Comparison of ENCODE assay signal across 10 mouse cellular contexts in the genomic region with DNA sequence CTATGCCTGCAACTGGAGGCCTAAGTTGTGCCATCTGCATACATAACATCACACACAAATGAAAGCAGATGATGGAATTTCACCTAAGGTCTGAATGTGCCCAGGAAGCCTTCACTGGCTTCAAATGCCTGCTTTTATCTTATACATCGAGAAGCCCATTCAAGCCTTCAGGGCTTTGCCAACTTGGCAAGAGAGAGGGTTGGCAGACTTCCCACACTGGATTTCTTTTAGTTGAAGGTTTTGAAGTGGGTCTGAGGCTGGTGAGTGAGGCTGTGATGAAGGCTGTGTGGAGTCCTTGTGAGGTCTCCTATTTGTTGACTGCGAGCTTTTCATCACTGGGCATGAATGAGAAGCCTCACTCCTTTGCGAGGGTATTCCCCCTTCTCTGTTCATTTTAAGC.
DNase-seq lines count a peak whose midpoint lies in the region; ATAC-seq and TF ChIP-seq lines count a peak whose summit lies in the region.
"Had no signal": no experiment of that assay in that cellular context is flagged by ENCODE, and none has a peak within 500 bp of the region (broad histone marks: within the 10 kb centered on the region; RNA-seq: fewer than 3 reads in every experiment).

No protein-coding gene starts in this region.

- WGBS in embryonic facial prominence, embryonic 13.5 days: 15% methylated on average over 3 of the region's 3 CpGs
- 64% methylated on average over 3 of the region's 3 CpGs for WGBS in embryonic facial prominence, embryonic 10.5 days
- 67% methylated on average over 3 of the region's 3 CpGs for WGBS in kidney, postnatal 0 days
- WGBS in lung, embryonic 16.5 days: 18% methylated on average over 3 of the region's 3 CpGs
- 43% methylated on average over 3 of the region's 3 CpGs for WGBS in stomach, postnatal 0 days

- no peak for TF ChIP-seq CTCF in kidney, postnatal 0 days (IDR thresholded peaks at IDR 0.05; ENCODE audit: low read depth)
- no peak for TF ChIP-seq CTCF in stomach, postnatal 0 days (IDR thresholded peaks at IDR 0.05; ENCODE audit: low read depth)

- H3K4me2 ChIP-seq in embryonic facial prominence, embryonic 13.5 days: 0 out of 2 replicates have a peak overlapping the region, but pooled peaks have one; percentile 14
- H3K4me2 ChIP-seq in kidney, postnatal 0 days (ENCODE audit: low read length): no peak overlapping the region
- H3K4me2 ChIP-seq in lung, embryonic 16.5 days (ENCODE audit: low read depth, low read length): no peak overlapping the region
- no peak overlapping the region for H3K4me2 ChIP-seq in stomach, postnatal 0 days (replicated peaks; ENCODE audit: low read depth)
- H3K4me2 ChIP-seq: limb, embryonic 13.5 days; stomach, embryonic 15.5 days had no signal

- no peak overlapping the region for H3K9ac ChIP-seq in embryonic facial prominence, embryonic 13.5 days
- H3K9ac ChIP-seq in kidney, postnatal 0 days (ENCODE audit: low read depth, low read length): no peak overlapping the region
- H3K9ac ChIP-seq in lung, embryonic 16.5 days (ENCODE audit: low read length): no peak overlapping the region
- no peak overlapping the region for H3K9ac ChIP-seq in stomach, postnatal 0 days (ENCODE audit: low read length)
- H3K9ac ChIP-seq: limb, embryonic 13.5 days; stomach, embryonic 15.5 days had no signal

- DNase-seq in embryonic facial prominence, embryonic 10.5 days (ENCODE audit: low spot score): no peak
- DNase-seq in Muller cell, postnatal 12 days (ENCODE audit: inconsistent ontology term): peak; percentile 66
- peak; percentile 63 to 71 for DNase-seq in cerebellum, postnatal 36 days
- DNase-seq in kidney, postnatal 0 days (ENCODE audit: low spot score): peak; percentile 8
- DNase-seq in stomach, postnatal 0 days (ENCODE audit: low spot score): peak; percentile 41

- H3K9me3 ChIP-seq in embryonic facial prominence, embryonic 13.5 days: no peaks in the 10 kb centered on the region
- H3K9me3 ChIP-seq in embryonic facial prominence, embryonic 10.5 days: no peaks in the 10 kb centered on the region
- no peaks in the 10 kb centered on the region for H3K9me3 ChIP-seq in kidney, postnatal 0 days (replicated peaks; ENCODE audit: low read length)
- no peaks in the 10 kb centered on the region for H3K9me3 ChIP-seq in lung, embryonic 16.5 days (ENCODE audit: control insufficient read depth, low read length)
- H3K9me3 ChIP-seq in stomach, postnatal 0 days (ENCODE audit: control insufficient read depth, low read length): no peaks in the 10 kb centered on the region
- H3K9me3 ChIP-seq: limb, embryonic 13.5 days; stomach, embryonic 15.5 days had no signal

- peak overlapping the region; percentile 57; the same call in 1 of the 2 replicates for H3K27ac ChIP-seq in embryonic facial prominence, embryonic 13.5 days
- no peak overlapping the region for H3K27ac ChIP-seq in embryonic facial prominence, embryonic 10.5 days (replicated peaks)
- H3K27ac ChIP-seq in kidney, postnatal 0 days: no peak overlapping the region
- H3K27ac ChIP-seq in lung, embryonic 16.5 days (ENCODE audit: low read length): no peak overlapping the region
- no peak overlapping the region for H3K27ac ChIP-seq in stomach, postnatal 0 days (replicated peaks)
- H3K27ac ChIP-seq: limb, embryonic 13.5 days; stomach, embryonic 15.5 days had no signal

- H3K36me3 ChIP-seq in embryonic facial prominence, embryonic 13.5 days: no peaks in the 10 kb centered on the region
- H3K36me3 ChIP-seq in embryonic facial prominence, embryonic 10.5 days (replicated peaks): no peaks in the 10 kb centered on the region
- H3K36me3 ChIP-seq in kidney, postnatal 0 days (ENCODE audit: insufficient read depth, low read length): no peaks in the 10 kb centered on the region
- no peaks in the 10 kb centered on the region for H3K36me3 ChIP-seq in lung, embryonic 16.5 days (ENCODE audit: control insufficient read depth, insufficient read depth, low read length)
- no peaks in the 10 kb centered on the region for H3K36me3 ChIP-seq in stomach, postnatal 0 days (ENCODE audit: control insufficient read depth, insufficient read depth, low read length)
- H3K36me3 ChIP-seq: limb, embryonic 13.5 days; stomach, embryonic 15.5 days had no signal

- TF ChIP-seq EP300 in stomach, postnatal 0 days (optimal IDR thresholded peaks at IDR 0.05): no peak

- 0 out of 2 replicates have a peak, but pooled peaks have one; percentile 52 for ATAC-seq in embryonic facial prominence, embryonic 13.5 days (ENCODE audit: insufficient number of reproducible peaks, insufficient read depth, low FRiP score, low TSS enrichment, low read depth)
- no peak for ATAC-seq in kidney, postnatal 0 days (replicated peaks; ENCODE audit: low FRiP score, low read depth)
- peak; percentile 84 for ATAC-seq in lung, embryonic 16.5 days (ENCODE audit: low read depth)
- no peak for ATAC-seq in stomach, postnatal 0 days (ENCODE audit: low FRiP score, low TSS enrichment)
- ATAC-seq in megakaryocyte-erythroid progenitor cell, adult 5-6 weeks (replicated peaks; ENCODE audit: low FRiP score, low TSS enrichment, poor library complexity, severe bottlenecking): no peak

- H3K27me3 ChIP-seq in embryonic facial prominence, embryonic 13.5 days: no peaks in the 10 kb centered on the region
- no peaks in the 10 kb centered on the region for H3K27me3 ChIP-seq in embryonic facial prominence, embryonic 10.5 days (replicated peaks; ENCODE audit: low read depth, poor library complexity, severe bottlenecking)
- no peaks in the 10 kb centered on the region for H3K27me3 ChIP-seq in kidney, postnatal 0 days (ENCODE audit: insufficient read depth, low read length)
- H3K27me3 ChIP-seq in lung, embryonic 16.5 days (ENCODE audit: control insufficient read depth, insufficient read depth, low read depth, low read length): no peaks in the 10 kb centered on the region
- H3K27me3 ChIP-seq in stomach, postnatal 0 days (ENCODE audit: control insufficient read depth, insufficient read depth, low read length): no peaks in the 10 kb centered on the region
- H3K27me3 ChIP-seq: limb, embryonic 13.5 days; stomach, embryonic 15.5 days had no signal

- H3K4me3 ChIP-seq in embryonic facial prominence, embryonic 13.5 days: no peak overlapping the region
- H3K4me3 ChIP-seq in embryonic facial prominence, embryonic 10.5 days: no peak overlapping the region
- H3K4me3 ChIP-seq in kidney, postnatal 0 days (replicated peaks; ENCODE audit: low read depth, low read length): no peak overlapping the region
- H3K4me3 ChIP-seq in lung, embryonic 16.5 days (ENCODE audit: low read length): no peak overlapping the region
- H3K4me3 ChIP-seq in stomach, postnatal 0 days (ENCODE audit: low read depth, low read length): no peak overlapping the region
- H3K4me3 ChIP-seq: limb, embryonic 13.5 days; stomach, embryonic 15.5 days had no signal

- peaks cover 15% of the 10 kb centered on the region for H3K4me1 ChIP-seq in embryonic facial prominence, embryonic 13.5 days
- H3K4me1 ChIP-seq in embryonic facial prominence, embryonic 10.5 days: peaks cover 10% of the 10 kb centered on the region
- no peaks in the 10 kb centered on the region for H3K4me1 ChIP-seq in kidney, postnatal 0 days (replicated peaks; ENCODE audit: insufficient read depth, low read length)
- peaks cover 11% of the 10 kb centered on the region for H3K4me1 ChIP-seq in lung, embryonic 16.5 days (replicated peaks; ENCODE audit: control insufficient read depth, insufficient read depth, low read length)
- no peaks in the 10 kb centered on the region for H3K4me1 ChIP-seq in stomach, postnatal 0 days (replicated peaks; ENCODE audit: control insufficient read depth, insufficient read depth)
- H3K4me1 ChIP-seq: stomach, embryonic 15.5 days had no signal

Comparison
In these comparisons a context has a peak if more than half of its experiments do, and no peak if none do; other contexts are left out.
1. ATAC-seq: peak in embryonic facial prominence, embryonic 13.5 days (single experiment) and lung, embryonic 16.5 days (single experiment); none in kidney, postnatal 0 days (single experiment), stomach, postnatal 0 days (single experiment) and megakaryocyte-erythroid progenitor cell, adult 5-6 weeks (single experiment).